Mouse (Mus musculus): ENCODE data around the gene Eif3l. TPM values are rescaled to one million over a fixed set of nuclear protein-coding genes. Genes with fewer than 3 reads are reported as not detected.

The Eif3l gene
- polyA plus RNA-seq, 1 experiment: 14.6 TPM

GRCm38 (mm10) chr15:79124331-79124875 is 49.4 kb downstream of the Eif3l start:
- no peak for TF ChIP-seq GATA1 (IDR thresholded peaks at IDR 0.05; ENCODE audit: low read length)

DNA sequence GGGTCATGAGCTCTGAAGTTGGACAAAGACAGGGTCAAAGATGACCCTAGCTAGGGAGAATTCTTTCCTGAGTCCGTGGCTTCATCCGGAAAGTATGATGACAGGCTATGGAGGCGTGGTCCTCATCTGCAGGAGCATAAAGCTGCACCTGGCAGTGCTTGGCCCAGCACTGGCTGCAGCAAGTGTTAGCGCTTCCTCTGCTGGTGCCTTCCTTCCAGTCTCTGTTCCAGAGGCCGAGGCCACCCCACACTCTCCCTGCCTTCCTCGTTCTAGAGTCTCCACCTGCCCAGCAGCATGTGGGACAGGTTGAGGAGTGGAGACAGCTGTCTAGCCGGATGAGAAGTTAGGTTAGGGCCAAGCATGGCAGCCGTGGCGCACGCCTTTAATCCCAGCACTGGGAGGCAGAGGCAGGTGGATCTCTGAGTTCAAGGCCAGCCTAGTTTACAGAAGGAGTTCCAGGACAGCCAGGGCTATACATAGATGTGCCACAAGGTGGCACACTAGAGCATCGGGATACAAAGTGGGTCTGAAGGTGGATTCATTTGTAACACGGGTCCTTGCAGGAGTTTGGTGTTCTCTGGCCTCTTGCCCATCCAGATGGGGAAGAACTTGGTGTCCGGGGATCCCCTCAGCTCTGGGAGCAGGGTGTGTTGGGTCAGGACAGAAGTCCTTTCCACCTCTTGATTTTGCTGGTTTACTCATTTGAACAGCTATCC is 51.4 kb downstream of the Eif3l start:
- TF ChIP-seq GATA1 (IDR thresholded peaks at IDR 0.05; ENCODE audit: low read length): no peak

DNA sequence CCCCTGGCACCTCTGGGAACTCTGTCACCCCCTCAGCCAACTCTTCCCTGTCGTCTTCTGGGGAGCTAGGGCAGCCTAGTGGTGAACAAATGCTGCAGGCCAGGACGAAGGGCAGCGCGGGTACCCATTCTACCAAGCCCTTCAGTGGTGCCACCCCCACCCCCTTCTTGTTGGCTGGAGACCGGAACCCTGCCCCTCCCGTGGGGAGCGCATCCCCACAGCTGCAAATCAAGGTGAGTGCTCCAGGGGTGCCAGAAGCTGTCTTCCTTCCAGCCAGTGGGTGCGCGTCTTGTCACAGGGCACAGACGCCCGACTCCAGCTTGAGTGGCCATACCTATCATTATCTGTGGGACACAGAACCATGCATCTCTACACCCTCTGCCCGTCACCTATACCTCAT is 52.1 kb downstream of the Eif3l start:
- TF ChIP-seq GATA1 (IDR thresholded peaks at IDR 0.05; ENCODE audit: low read length): no peak

DNA sequence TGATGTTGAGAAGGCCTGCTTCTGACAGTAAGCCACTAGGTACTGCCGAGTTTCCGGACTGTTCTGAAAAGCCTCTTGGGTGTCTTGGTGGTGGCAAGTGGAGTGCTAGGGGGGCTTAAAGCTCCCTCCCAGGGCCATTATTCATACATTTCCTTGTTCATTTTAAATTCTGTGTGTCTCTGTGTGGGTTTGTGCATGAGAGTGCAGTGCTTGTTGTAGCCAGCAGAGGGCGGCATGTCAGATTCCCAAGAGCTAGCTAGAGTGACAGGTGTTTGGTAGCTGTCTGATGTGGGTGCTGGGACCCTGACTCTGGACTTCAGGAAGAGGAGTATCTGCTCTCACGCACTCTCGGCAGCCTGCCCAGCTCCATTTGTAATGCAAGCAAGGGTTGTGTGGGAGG is 53.2 kb downstream of the Eif3l start:
- no peak for TF ChIP-seq GATA1 (IDR thresholded peaks at IDR 0.05; ENCODE audit: low read length)

DNA sequence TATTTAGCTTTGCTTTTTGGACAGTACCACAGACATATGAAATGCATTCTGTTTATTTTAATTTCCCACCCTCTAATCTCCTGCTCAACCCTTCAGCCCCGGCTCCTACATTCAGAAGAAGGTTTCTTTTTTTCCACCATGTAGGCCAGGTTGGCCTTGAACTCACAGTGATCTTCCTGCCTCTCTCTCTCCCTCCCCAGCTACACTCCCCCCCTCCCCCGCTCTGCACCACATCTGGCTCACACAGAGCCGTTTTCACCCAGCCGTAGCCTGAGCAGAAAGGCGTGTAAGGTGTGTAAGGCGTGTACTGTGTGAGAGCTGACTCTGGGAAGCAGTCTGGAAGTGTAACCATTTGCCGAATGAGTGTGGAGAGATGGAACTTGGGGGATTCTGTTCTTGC is 54.3 kb downstream of the Eif3l start:
- TF ChIP-seq GATA1 (IDR thresholded peaks at IDR 0.05; ENCODE audit: low read length): no peak

DNA sequence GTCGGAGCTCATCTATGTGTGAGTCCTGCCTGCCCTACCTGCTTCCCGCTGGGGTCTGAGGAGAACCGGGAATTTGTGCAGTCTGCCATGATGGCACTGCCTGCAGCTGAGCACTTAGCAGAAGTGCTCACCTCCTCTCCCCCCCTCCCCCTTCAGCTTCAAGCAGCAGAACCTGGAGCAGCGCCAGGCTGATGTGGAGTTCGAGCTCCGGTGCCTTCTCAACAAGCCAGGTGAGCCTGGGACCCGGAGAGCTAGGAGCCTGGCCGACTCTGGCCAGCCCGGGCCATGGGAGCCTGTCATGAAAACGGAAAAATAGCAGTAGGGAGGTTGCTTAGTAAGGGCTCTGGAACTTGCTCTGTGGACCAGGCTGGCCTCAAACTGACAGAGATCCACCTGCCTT is 55.8 kb downstream of the Eif3l start:
- TF ChIP-seq GATA1 (IDR thresholded peaks at IDR 0.05; ENCODE audit: low read length): no peak

DNA sequence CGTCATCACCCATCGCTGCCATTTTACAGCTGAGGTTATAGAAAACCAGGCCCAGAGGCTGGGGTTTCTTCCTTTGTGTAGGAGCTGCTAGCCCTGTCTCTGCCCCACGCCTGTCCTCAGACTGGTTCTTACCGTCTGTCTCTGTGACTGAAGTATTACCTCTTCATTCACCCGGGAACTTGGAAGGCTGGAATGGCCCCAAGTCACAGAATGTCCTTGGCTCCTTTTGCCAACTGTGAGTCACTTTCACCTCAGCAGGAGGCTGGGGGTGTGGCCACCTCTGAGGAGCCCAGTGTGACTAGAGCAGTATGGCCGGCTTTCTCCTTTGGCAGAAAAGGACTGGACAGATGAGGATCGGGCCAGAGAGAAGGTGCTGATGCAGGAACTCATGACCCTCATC is 56.5 kb downstream of the Eif3l start:
- TF ChIP-seq GATA1 (IDR thresholded peaks at IDR 0.05; ENCODE audit: low read length): no peak

- no peak for TF ChIP-seq GATA1 (IDR thresholded peaks at IDR 0.05; ENCODE audit: low read length)
Observed at GRCm38 (mm10) chr15:79133191-79133661, 58.2 kb downstream of the Eif3l start.

GRCm38 (mm10) chr15:79134496-79135270 is 59.7 kb downstream of the Eif3l start:
- TF ChIP-seq GATA1 (IDR thresholded peaks at IDR 0.05; ENCODE audit: low read length): no peak

- no peak for TF ChIP-seq GATA1 (IDR thresholded peaks at IDR 0.05; ENCODE audit: low read length)
Observed at GRCm38 (mm10) chr15:79135332-79135731, 60.4 kb downstream of the Eif3l start.

DNA sequence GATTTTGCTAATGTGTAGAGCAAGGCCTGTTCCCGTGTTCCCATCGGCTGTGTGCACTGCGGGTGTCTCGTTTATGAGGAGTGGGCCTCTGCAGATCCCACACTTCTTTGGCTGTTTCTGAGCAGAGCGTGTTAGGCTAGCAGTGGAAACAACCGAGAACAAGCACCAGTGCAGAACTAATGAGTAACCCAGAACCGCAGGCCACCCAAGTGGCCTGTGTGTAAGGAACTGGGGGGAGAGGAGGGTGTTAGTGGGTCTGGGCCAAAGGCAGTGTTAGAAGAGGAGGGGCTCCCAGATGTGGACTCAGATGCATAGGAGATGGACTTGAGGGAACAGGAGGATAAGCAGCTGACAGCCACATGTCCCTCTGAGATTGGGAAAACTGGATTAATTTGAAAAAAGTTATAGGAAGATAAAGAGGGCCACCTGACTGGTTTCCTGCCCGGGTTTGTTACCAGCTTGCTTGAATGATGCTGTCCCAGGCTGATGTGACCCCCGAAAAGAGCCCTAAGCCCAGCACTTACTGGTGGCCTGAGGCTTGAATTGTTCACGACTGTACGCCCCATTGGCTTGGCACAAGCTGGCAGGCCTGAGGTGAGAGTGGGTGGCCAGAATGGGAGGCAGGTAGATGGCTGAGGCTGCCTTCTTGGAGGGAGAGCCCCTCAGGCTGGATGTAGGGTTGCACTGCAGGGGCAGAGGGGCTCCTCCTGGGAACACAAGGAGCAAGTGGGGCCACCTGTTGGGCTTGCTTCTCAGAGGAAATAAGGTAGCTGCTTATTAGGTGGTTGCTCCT is 61.0 kb downstream of the Eif3l start:
- no peak for TF ChIP-seq GATA1 (IDR thresholded peaks at IDR 0.05; ENCODE audit: low read length)

DNA sequence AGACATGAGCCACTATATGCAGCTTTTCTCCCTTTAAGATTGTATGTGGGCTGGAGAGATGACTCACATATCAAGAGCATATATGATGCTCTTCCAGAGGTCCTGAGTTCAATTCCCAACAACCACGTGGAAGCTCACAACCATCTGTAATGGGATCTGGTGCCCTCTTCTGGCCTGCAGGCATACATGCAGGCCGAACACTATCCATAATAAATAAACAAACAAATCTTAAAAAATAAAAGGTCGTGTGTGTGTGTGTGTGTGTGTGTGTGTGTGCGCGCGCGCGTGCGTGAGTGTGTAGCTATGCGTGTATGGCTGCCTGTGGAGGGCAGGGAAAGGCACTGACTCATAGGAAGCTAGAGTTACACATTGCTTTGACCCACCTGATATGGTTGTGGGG is 64.7 kb downstream of the Eif3l start:
- TF ChIP-seq GATA1 (IDR thresholded peaks at IDR 0.05; ENCODE audit: low read length): no peak

- TF ChIP-seq GATA1 (IDR thresholded peaks at IDR 0.05; ENCODE audit: low read length): no peak
Observed at GRCm38 (mm10) chr15:79140866-79141565, 66.0 kb downstream of the Eif3l start, which contains the start of the genes Polr2f and 1700088E04Rik. TSS of gene Polr2f (plus strand) at chr15:79141009. TSS of gene 1700088E04Rik (minus strand) at chr15:79141253.

GRCm38 (mm10) chr15:79141566-79141917 is 66.6 kb downstream of the Eif3l start:
- TF ChIP-seq GATA1 (IDR thresholded peaks at IDR 0.05; ENCODE audit: low read length): no peak

DNA sequence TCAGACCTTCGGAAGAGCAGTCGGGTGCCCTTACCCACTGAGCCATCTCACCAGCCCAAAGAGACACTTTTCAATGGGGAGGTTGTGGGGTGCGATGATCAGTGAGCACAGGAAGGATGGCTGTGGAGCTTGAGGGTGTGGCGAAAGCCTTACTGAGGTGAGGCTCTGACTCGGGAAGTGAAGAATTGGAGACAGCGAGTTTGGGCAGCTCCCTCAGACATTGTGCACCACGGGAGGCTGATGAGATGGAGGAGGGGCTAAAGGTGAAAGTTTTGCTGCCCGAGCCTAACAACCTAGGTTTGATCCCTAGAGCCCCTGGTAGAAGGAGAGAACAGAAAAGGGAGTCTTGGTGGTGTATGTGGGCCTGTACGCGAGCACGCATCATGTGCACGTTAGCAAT is 68.3 kb downstream of the Eif3l start:
- no peak for TF ChIP-seq GATA1 (IDR thresholded peaks at IDR 0.05; ENCODE audit: low read length)

Other genes with a start within 250 kb of the Eif3l start
- gene Cdc42ep1, start 232.6 kb upstream of the Eif3l start, polyA plus RNA-seq (2012): not detected in 2 replicates
- gene Lgals2, start 219.7 kb upstream of the Eif3l start, polyA plus RNA-seq (2012): not detected in 2 replicates
- gene Gga1, start 198.0 kb upstream of the Eif3l start, polyA plus RNA-seq (2012): 154 and 180 TPM in 2 replicates
- gene Gm49510, start 175.5 kb upstream of the Eif3l start, polyA plus RNA-seq (2012): 3.7 and 4.4 TPM in 2 replicates
- gene Sh3bp1, start 175.4 kb upstream of the Eif3l start, polyA plus RNA-seq (2012): 958 and 1,179 TPM in 2 replicates
- 35.3 and 39.3 TPM in 2 replicates for gene Pdxp, start 161.3 kb upstream of the Eif3l start, polyA plus RNA-seq (2012)
- gene Lgals1, start 148.5 kb upstream of the Eif3l start, polyA plus RNA-seq (2012): 423 and 1,303 TPM in 2 replicates
- 24.3 and 26.2 TPM in 2 replicates for gene Nol12, start 140.2 kb upstream of the Eif3l start, polyA plus RNA-seq (2012)
- 47.1 and 59.9 TPM in 2 replicates for gene Triobp, start 127.5 kb upstream of the Eif3l start, polyA plus RNA-seq (2012)
- not detected in 2 replicates for gene H1f0, start 46.7 kb upstream of the Eif3l start, polyA plus RNA-seq (2012)
- not detected in 2 replicates for gene Galr3, start 33.3 kb upstream of the Eif3l start, polyA plus RNA-seq (2012)
- 37.5 and 64.4 TPM in 2 replicates for gene Ankrd54, start 12.3 kb upstream of the Eif3l start, polyA plus RNA-seq (2012)
- 25.5 and 25.7 TPM in 2 replicates for gene Micall1, start 33.7 kb downstream of the Eif3l start, polyA plus RNA-seq (2012)
- gene Polr2f, start 65.8 kb downstream of the Eif3l start, polyA plus RNA-seq (2012): 327 and 357 TPM in 2 replicates
- gene 1700088E04Rik, start 66.1 kb downstream of the Eif3l start, polyA plus RNA-seq (2012): 0.24 TPM in 1 of 2 replicates, not detected in the other
- not detected in 2 replicates for gene Sox10, start 90.1 kb downstream of the Eif3l start, polyA plus RNA-seq (2012)
- 17.0 and 20.7 TPM in 2 replicates for gene Pick1, start 154.0 kb downstream of the Eif3l start, polyA plus RNA-seq (2012)
- 0.03 and 0.06 TPM in 2 replicates for gene Gm49486, start 154.2 kb downstream of the Eif3l start, polyA plus RNA-seq (2012)
- not detected in 2 replicates for gene Slc16a8, start 179.6 kb downstream of the Eif3l start, polyA plus RNA-seq (2012)
- not detected in 2 replicates for gene Baiap2l2, start 210.4 kb downstream of the Eif3l start, polyA plus RNA-seq (2012)